Mouse (Mus musculus): ENCODE data around the gene Ephb1.

GRCm38 (mm10) chr9:101924829-101925228, 429.7 kb downstream of the Ephb1 start:
- no peak for TF ChIP-seq CTCF (IDR thresholded peaks at IDR 0.05; ENCODE audit: control insufficient read depth, insufficient read depth, insufficient read length)
- no peak for TF ChIP-seq MAX (IDR thresholded peaks at IDR 0.05)
- TF ChIP-seq MYOG (IDR thresholded peaks at IDR 0.05; ENCODE audit: control insufficient read depth, extremely low read depth, insufficient read length) = no peak
- TF ChIP-seq CEBPB (IDR thresholded peaks at IDR 0.05; ENCODE audit: low read depth) = no peak
- no peak for TF ChIP-seq USF1 (IDR thresholded peaks at IDR 0.05; ENCODE audit: low read depth)
